ENCODE assay signal across 8 mouse cellular contexts in the genomic region with DNA sequence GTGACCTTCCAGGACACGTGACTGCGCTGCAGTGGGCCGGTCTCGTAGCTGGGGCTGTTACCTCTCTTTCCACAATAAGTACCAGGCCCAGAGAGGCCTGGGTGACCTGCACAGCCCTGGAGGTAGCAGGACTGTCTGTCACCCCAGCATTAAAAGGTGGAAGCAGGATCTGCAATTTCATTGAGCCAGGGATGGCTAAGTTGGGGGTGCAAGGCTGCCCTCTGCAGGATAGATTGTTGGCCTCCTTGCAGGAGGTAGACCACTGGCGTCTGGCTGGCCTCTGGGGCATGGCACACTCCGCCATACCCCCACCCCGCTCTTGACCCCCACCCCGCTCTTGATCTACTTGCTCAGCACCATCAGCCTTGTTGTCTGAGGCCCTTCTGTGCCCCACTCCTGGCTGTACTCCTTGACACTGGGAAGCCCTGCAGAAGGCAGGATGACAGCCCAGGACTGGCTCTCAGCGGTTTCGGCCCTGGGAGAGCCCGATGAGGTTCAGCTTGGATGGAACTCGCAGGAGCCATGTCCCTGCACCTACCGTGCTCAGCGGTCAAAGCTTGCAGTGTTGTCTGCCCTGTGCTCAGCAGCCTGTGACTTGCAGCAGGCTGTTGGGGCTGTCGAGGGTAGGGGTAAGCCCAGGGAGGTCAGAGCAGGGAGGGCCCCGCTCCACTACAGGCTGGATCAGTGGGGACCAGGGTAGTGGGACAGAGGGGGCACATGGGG. TPM values are rescaled to one million over a fixed set of nuclear protein-coding genes. Genes with fewer than 3 reads are reported as not detected.
DNase-seq lines count a peak whose midpoint lies in the region; ATAC-seq and TF ChIP-seq lines count a peak whose summit lies in the region.

No protein-coding gene starts in this region.

- 42% methylated on average over 16 of the region's 16 CpGs for WGBS in midbrain, postnatal 0 days

- H3K4me2 ChIP-seq in midbrain, postnatal 0 days (ENCODE audit: low read depth, low read length, poor library complexity, severe bottlenecking): peak overlapping the region; percentile 4; the same call in 1 of the 2 replicates

- H3K27ac ChIP-seq in embryonic fibroblast, embryonic 13.5 days (ENCODE audit: insufficient read depth, low read length): no peak overlapping the region
- no peak overlapping the region for H3K27ac ChIP-seq in midbrain, postnatal 0 days (ENCODE audit: low read depth, low read length)

- no peak for TF ChIP-seq POLR2A in embryonic fibroblast, embryonic 13.5 days (IDR thresholded peaks at IDR 0.05; ENCODE audit: low read depth, low read length)

- peaks cover 31% of the 10 kb centered on the region for H3K36me3 ChIP-seq in C2C12 (ENCODE audit: control insufficient read depth, insufficient read depth)
- peaks cover 60% of the 10 kb centered on the region for H3K36me3 ChIP-seq in midbrain, postnatal 0 days (ENCODE audit: insufficient read depth, low read length)

- no peaks in the 10 kb centered on the region for H3K27me3 ChIP-seq in C2C12 (ENCODE audit: control insufficient read depth, insufficient read depth, insufficient read length)
- no peaks in the 10 kb centered on the region for H3K27me3 ChIP-seq in midbrain, postnatal 0 days (ENCODE audit: insufficient read depth, low read length)

- no peak overlapping the region for H3K9ac ChIP-seq in midbrain, postnatal 0 days (replicated peaks; ENCODE audit: low read length, poor library complexity, severe bottlenecking)

- H3ac ChIP-seq in C2C12 (ENCODE audit: control insufficient read depth, insufficient read length, low read depth): no peak overlapping the region

- peak; percentile 10 for TF ChIP-seq CTCF in C2C12 (IDR thresholded peaks at IDR 0.05; ENCODE audit: control insufficient read depth, insufficient read depth, insufficient read length)
- peak; percentile 60; the same call in 1 of the 2 replicates for TF ChIP-seq CTCF in embryonic fibroblast, embryonic 13.5 days (IDR thresholded peaks at IDR 0.05; ENCODE audit: borderline replicate concordance, insufficient read depth, low read length)
- TF ChIP-seq CTCF in midbrain, postnatal 0 days (IDR thresholded peaks at IDR 0.05): peak; percentile 62

- H3K9me3 ChIP-seq in midbrain, postnatal 0 days (ENCODE audit: low read length): no peaks in the 10 kb centered on the region

- no peak overlapping the region for H3K4me3 ChIP-seq in C2C12 (ENCODE audit: insufficient read depth, poor library complexity, severe bottlenecking)
- no peak overlapping the region for H3K4me3 ChIP-seq in embryonic fibroblast, embryonic 13.5 days (ENCODE audit: insufficient read depth, low read length)
- H3K4me3 ChIP-seq in midbrain, postnatal 0 days (ENCODE audit: low read depth, low read length): no peak overlapping the region

- peak; percentile 55 for DNase-seq in embryo, embryonic 11 days
- no peak for DNase-seq in embryo, embryonic 10.5 days (ENCODE audit: low spot score)
- peak; percentile 56 for DNase-seq in kidney, postnatal 14 days
- DNase-seq in midbrain, postnatal 0 days (ENCODE audit: low spot score): no peak
- DNase-seq in right cerebral cortex, adult 2 months (ENCODE audit: low spot score in 2 of 2): no peak
- DNase-seq in spleen, postnatal 4 days (ENCODE audit: low spot score in 2 of 2): no peak

- H3K79me2 ChIP-seq in C2C12 (ENCODE audit: control insufficient read depth, insufficient read depth): peaks cover 6% of the 10 kb centered on the region

- H3K4me1 ChIP-seq in embryonic fibroblast, embryonic 13.5 days (ENCODE audit: control insufficient read depth, insufficient read depth, low read length): peaks cover 3% of the 10 kb centered on the region; the same call in 1 of the 2 replicates
- H3K4me1 ChIP-seq in midbrain, postnatal 0 days (ENCODE audit: insufficient read depth, low read length): 0 out of 2 replicates have a peak, but pooled peaks cover 3% of the 10 kb centered on the region

- no peak for ATAC-seq in midbrain, postnatal 0 days (ENCODE audit: low FRiP score)

- H3K79me3 ChIP-seq in C2C12 (ENCODE audit: low read depth): peaks cover 3% of the 10 kb centered on the region

TF ChIP-seq in C2C12, 6 proteins besides CTCF, POLR2A, EP300 and RAD21:
- no peak for TF ChIP-seq USF1 (IDR thresholded peaks at IDR 0.05; ENCODE audit: low read depth)
- TF ChIP-seq MYOD1 (IDR thresholded peaks at IDR 0.05; ENCODE audit: control insufficient read depth, insufficient read length, low read depth): no peak
- no peak for TF ChIP-seq CEBPB (IDR thresholded peaks at IDR 0.05; ENCODE audit: low read depth)
- TF ChIP-seq MYOG (IDR thresholded peaks at IDR 0.05; ENCODE audit: control insufficient read depth, extremely low read depth, insufficient read length): no peak
- no peak for TF ChIP-seq MAX (IDR thresholded peaks at IDR 0.05)
- TF ChIP-seq FOSL1 (IDR thresholded peaks at IDR 0.05; ENCODE audit: insufficient read depth, low read length, poor library complexity, severe bottlenecking): no peak

RNA-seq across cellular contexts. Expression of a gene that starts 4.4 kb away (rescaled TPM):
- 48.1 TPM for polyA plus RNA-seq in C2C12 (2012; fragmentation: generic; extraction: Trizol)
- polyA plus RNA-seq in embryonic fibroblast, embryonic 13.5 days (2011; ENCODE audit: insufficient read length, low read depth, missing spikeins): 20.0 and 20.1 TPM in 2 replicates
- total RNA-seq in midbrain, postnatal 0 days (2014; rRNA removed): 19.5 and 22.7 TPM in 2 replicates
- 18.4 and 20.2 TPM in 2 replicates for polyA plus RNA-seq in midbrain, postnatal 0 days (2015; fragmentation: Nextera tagmentation; extraction: Ambion mirVana)

RNA-seq across cellular contexts. Expression of a gene that starts 12.0 kb away (rescaled TPM):
- polyA plus RNA-seq in C2C12 (2012; fragmentation: generic; extraction: Trizol): 0.02 TPM
- 5.7 and 7.4 TPM in 2 replicates for polyA plus RNA-seq in embryonic fibroblast, embryonic 13.5 days (2011; ENCODE audit: insufficient read length, low read depth, missing spikeins)
- total RNA-seq in midbrain, postnatal 0 days (2014; rRNA removed): 4.3 and 7.0 TPM in 2 replicates
- 3.8 and 4.7 TPM in 2 replicates for polyA plus RNA-seq in midbrain, postnatal 0 days (2015; fragmentation: Nextera tagmentation; extraction: Ambion mirVana)

RNA-seq across cellular contexts. Expression of a gene that starts 23.7 kb away (rescaled TPM):
- 33.3 TPM for polyA plus RNA-seq in C2C12 (2012; fragmentation: generic; extraction: Trizol)
- 40.1 and 43.0 TPM in 2 replicates for polyA plus RNA-seq in embryonic fibroblast, embryonic 13.5 days (2011; ENCODE audit: insufficient read length, low read depth, missing spikeins)
- 248 and 256 TPM in 2 replicates for total RNA-seq in midbrain, postnatal 0 days (2014; rRNA removed)
- 125 and 129 TPM in 2 replicates for polyA plus RNA-seq in midbrain, postnatal 0 days (2015; fragmentation: Nextera tagmentation; extraction: Ambion mirVana)

RNA-seq across cellular contexts. Expression of a gene that starts 25.1 kb away (rescaled TPM):
- not detected for polyA plus RNA-seq in C2C12 (2012; fragmentation: generic; extraction: Trizol)
- not detected in 2 replicates for polyA plus RNA-seq in embryonic fibroblast, embryonic 13.5 days (2011; ENCODE audit: insufficient read length, low read depth, missing spikeins)
- total RNA-seq in midbrain, postnatal 0 days (2014; rRNA removed): 6.5 and 9.2 TPM in 2 replicates
- polyA plus RNA-seq in midbrain, postnatal 0 days (2015; fragmentation: Nextera tagmentation; extraction: Ambion mirVana): 5.1 and 6.3 TPM in 2 replicates

RNA-seq across cellular contexts. Expression of a gene that starts 26.6 kb away (rescaled TPM):
- 0.08 TPM for polyA plus RNA-seq in C2C12 (2012; fragmentation: generic; extraction: Trizol)
- polyA plus RNA-seq in embryonic fibroblast, embryonic 13.5 days (2011; ENCODE audit: insufficient read length, low read depth, missing spikeins): 0.37 and 0.39 TPM in 2 replicates
- total RNA-seq in midbrain, postnatal 0 days (2014; rRNA removed): 0.09 and 0.16 TPM in 2 replicates
- polyA plus RNA-seq in midbrain, postnatal 0 days (2015; fragmentation: Nextera tagmentation; extraction: Ambion mirVana): not detected in 2 replicates

Comparison
In these comparisons a context has a peak if more than half of its experiments do, and no peak if none do; other contexts are left out.
1. DNase-seq: peak in embryo, embryonic 11 days (single experiment) and kidney, postnatal 14 days (single experiment); none in embryo, embryonic 10.5 days (single experiment), midbrain, postnatal 0 days (single experiment), right cerebral cortex, adult 2 months (0 of 2) and spleen, postnatal 4 days (0 of 2).
2. CTCF ChIP-seq: peak in every context shown above with its lines; median percentile 62 in midbrain, postnatal 0 days; 60 in embryonic fibroblast, embryonic 13.5 days; 10 in C2C12.